Mouse (Mus musculus): ENCODE data around the gene Ddx21.
"Not testable (repeated sequence)": the region's sequence is repeated elsewhere in the genome, so short reads cannot be mapped to it uniquely, and the experiment has no call there.

The Ddx21 gene

DNA sequence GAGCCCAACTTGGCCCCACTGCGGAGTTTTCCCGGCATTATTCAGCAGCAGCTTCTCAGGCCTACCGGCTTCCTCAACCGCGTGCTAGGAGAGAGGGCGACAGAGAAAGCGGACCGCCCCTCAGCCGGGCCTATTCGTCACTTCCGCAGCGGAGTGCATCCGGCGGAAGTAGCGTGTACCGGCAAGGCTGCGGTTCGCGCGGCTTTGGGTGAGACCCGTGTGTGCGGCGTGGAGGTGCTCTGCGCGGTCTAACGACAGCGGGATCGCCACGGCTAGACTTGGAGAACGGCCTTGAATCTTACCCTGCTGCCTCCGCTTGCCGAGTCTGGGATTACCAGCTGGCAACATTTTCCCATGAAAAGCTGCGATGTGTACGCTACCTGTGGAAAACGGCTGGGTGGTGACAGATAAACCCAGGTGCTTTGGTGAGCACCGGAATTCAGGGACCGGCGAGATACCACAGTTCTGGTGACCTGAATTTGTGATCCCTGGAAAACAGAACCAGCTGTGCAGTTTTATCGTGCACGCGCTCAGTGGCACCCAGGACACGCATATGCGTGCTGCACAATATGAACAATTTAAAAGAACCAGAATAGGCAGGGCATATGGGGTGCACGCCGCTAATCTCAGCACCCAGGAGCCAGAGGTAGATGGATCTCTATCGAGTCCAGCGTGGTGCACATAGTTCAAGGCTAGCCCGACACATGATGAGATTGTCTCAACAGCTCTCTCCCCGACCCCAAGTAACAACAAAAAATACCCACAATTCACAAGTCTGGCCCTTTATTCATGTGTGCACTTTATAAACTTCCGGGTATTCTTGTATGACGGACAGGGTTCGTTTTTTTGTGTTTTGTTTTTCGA, at the start of gene Ddx21:
Gene Ddx21, minus strand, starts transcription at position 105 of the 864 bp plus-strand sequence.
- peak; percentile 84 to 90 for DNase-seq (ENCODE audit: low spot score in 2 of 2)

DNA sequence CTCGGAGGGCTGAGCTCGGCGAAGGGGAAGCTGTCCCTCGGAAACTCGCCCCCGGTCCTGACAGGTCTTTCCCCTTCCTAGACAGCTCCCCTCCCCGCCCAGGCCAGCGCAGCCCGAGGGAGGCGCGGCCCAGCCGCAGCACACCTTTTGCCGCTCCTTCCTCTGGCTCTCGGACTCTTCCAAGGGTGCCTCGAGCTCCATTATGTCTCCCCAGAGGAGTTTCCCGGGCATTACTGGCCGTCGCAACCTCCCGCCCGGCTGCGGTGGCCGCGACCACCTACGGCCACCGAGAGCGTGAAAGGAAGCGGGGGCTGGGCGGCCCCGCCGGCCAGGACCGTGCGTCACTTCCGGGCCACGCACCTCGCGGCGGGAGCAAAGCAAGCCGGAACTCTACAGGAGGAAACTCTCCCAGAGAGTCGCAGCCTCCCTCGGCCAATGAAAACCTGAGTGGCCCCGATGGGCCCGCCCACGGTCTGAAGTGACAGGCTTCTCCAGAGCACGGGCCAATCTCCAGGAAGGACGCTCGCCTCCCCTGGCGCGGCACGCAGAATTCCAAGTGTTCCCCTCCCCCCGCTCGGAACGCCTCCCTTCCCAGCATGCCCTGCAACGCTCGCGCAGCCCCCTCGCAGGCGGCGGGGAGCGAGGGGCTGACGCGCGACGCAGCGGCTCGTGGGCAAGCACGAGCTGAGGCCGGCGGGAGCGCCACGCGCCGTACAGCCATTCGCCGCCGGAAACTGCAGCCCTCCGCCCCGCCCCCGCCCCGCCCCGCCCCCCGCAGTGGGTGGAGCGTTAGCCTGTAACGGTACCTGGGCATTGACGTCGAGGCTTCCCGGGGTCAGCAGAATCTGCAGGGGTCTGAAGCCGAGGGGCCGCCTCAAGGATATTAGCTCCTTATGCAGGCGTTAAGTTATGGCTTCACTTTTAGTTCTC, 49.1 kb upstream of the Ddx21 start, which contains the start of gene Ddx50:
Gene Ddx50, minus strand, starts transcription at position 338 of the 930 bp plus-strand sequence.
- peak; percentile 100 for DNase-seq (ENCODE audit: low spot score in 2 of 2)

DNA sequence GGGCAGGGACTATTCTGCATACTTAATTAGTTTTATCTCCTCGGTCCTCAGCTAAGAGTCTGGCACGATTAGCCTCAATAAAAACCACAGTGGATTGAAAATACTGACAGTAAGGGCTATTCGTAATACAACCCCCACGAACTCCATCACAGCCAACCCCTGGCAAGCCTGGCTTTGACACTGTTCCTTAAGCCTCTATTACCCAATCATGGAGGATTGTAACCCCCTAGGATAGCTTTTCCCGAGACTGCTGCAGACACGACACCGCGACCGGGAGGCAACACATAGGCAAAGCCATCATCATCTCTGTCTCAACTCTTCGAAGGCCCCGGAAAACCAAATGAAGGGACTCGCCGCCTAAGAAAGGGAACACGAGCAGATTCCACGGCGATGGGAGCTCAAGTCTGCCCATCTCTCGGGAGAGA, 48.3 kb upstream of the Ddx21 start:
- no peak for DNase-seq (ENCODE audit: low spot score in 2 of 2)

DNA sequence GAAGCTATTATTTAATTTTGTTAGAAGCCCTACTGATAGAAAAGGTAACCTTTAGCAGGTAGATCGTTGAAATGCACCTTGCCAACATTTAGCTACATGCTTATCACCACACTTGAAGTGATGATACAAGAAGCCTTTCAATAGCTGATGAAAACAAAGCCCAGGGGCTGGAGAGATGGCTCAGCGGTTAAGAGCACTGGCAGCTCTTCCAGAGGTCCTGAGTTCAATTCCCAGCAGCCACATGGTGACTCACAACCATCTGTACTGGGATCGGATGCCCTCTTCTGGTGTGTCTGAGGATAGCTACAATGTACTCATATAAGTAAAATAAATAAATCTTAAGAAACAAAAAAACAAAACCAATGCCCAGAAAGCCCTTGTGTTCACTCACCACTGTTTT, 2.1 kb upstream of the Ddx21 start:
- DNase-seq (ENCODE audit: low spot score in 2 of 2): no peak

DNA sequence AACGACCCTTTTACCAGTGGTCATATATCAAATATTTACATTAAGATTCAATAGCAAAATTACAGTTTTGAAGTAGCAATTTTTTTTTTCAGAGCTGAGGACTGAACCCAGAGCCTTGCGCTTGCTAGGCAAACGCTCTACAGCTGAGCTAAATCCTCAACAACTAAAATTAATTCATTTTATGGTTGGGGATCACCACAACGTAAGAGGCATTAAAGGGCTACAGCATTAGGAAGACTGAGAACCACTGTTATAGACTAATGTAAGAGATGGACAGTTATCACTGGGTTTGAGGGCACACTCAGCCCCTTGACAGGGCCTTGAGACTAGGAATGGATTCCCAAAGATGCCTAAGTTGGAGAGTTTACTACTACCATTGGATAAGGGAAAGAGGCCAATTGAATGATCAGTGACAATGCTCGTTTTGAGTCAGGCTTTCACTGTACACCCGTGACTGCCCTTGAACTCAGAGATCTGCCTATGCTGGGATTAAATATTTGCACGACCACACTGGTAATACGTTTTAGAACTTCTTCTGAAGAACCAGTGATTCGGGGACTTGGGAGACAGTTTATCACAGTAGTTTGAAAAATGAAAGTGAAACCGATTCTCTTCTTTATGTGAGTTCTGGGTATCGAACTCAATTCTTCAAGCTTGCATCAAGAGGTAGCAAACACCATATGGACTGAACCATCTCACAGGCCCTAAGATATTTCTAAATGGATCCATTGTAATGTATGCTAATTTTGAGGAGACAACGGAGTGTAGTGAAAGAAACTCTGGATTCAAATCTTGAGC, 1.4 kb upstream of the Ddx21 start:
- no peak for DNase-seq (ENCODE audit: low spot score in 2 of 2)

DNA sequence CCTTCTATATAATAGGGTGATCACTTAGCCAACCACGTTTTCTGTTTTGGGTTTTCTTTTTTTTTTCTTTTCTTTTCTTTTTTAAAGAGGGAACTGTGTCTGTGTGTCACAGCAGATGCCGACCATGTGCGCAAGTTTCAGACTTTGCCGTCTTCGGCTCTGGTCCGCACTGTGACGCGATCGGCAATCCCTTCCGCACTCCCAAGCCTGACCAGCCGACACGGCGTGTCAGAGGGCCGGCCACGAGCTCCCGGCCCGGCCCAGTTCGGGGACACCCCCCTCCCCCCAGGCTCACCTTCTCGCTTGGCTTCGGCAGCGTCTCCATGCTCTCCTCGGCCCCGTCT, 276 bp downstream of the Ddx21 start:
- no peak for DNase-seq (ENCODE audit: low spot score in 2 of 2)

DNA sequence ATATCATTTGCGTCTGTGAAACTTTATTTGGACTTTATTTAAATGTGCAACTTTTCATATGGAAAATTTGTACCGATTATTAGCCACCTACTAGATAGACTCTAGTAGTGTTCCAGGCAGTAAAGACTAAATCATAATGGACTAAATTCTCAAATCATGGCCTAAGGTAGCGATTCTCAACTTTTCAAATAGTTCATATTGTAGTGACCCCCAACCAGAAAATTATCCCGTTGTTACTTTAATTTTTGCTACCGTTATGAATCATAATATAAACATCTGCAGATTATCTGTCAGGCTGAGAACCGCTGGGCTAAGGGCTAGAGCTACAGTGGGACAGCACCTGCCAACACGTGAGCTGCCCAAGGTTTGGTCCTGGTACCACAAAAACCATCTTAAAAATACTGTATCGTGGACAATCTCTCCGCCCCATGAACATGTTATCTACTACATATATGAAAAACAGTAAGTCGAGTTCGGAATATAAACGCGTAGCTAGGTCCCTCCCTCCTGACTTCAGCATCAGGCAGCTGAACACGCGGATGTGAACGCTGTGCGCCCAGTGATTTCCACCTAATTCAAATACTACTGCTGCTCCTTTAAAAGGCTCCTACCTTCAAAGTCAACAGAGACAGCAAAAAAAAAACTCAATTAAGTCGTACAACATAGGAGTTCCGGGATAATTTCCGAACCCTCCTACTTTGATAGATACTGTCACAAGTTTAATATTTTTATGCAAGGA, 859 bp downstream of the Ddx21 start:
- no peak for DNase-seq (ENCODE audit: low spot score in 2 of 2)

DNA sequence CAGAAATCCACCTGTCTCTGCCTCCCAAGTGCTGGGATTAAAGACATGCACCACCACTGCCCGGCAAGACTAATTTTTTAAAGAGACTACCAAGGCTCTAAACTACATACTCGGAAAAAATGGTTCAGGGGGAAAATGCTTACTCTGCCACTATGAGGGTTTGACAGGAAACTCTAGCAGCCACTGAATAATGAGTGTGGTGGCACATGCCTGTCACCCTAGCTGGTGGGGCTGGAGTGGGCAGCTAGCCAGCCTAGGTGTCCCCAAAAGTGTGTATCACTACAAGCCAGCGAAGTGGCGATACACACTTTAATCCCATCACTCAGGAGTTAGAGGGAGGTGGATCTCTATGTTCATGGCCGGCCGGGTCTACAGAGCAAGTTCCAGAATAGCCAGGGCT, 2.0 kb downstream of the Ddx21 start:
- DNase-seq (ENCODE audit: low spot score in 2 of 2): no peak

DNA sequence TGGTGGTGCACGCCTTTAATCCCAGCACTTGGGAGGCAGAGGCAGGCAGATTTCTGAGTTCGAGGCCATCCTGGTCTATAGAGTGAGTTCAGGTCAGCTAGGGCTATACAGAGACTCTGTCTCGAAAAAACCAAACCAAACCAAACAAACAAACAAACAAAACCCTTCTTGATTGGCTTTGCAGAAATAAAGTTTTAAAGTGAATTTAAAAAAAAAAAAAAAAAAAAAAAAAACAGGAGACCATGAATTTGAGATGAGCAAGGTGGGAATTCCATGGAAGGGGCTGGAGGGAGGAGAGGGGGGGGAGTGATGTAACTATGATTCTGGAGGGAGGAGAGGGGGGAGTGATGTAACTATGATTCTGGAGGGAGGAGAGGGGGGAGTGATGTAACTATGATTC, 2.8 kb downstream of the Ddx21 start:
- not testable (repeated sequence) for DNase-seq (ENCODE audit: low spot score in 2 of 2)

DNA sequence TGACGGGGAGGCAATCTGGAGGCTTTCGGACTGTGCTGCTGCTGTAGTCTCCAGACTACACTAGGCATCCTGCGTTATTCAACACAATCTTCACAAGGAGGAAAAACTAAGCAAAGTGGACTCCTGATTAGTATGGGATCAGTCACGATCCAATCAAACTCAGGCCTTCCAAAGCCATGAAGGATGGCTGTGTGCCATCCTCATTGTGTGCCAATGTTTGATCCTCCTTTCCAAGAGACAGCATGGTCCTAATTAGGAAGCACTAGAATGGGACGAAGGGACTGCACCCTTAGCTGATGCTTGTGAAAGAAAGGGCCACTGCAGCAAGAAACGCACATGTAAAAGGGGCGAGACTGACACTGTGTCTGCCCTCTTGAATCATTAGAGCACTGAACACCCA, 9.6 kb downstream of the Ddx21 start:
- DNase-seq (ENCODE audit: low spot score in 2 of 2): no peak

DNA sequence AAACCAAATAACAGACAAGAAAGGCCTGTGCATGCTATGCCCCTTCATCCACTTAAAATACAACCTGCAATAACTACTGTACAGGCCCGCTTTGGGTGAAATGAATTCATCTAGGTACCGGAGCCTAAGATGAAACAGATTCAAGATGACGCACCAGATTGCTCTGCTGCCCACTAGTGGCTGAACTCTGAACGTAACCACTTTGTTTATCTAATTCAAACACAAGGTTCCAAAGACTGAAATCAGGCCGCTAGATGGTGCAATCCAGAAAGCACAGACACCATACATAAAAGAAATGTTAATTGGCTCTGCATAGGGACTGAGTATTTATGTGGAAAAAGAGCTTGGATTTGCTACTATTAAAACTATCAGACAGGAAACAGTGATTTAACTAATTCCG, 11.9 kb downstream of the Ddx21 start:
- peak; percentile 86 for DNase-seq (ENCODE audit: low spot score in 2 of 2)

DNA sequence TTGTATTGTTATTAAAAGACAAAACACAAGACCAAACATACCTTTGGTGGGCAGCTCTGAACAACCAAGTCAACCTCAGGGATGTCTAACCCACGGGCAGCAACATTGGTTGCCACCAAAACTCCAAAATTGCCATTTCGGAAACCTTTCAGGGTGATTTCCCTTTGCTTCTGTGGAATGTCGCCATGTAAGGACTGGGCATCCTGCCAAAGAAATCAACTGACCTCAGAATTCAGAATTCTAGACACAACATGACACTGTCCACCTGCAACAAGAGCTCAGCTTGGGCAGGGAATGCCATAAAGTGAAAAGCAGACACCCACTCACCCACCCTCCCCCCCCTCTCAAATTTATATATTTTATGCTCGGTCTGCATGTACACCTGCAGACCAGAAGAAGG, 13.5 kb downstream of the Ddx21 start:
- no peak for DNase-seq (ENCODE audit: low spot score in 2 of 2)

DNA sequence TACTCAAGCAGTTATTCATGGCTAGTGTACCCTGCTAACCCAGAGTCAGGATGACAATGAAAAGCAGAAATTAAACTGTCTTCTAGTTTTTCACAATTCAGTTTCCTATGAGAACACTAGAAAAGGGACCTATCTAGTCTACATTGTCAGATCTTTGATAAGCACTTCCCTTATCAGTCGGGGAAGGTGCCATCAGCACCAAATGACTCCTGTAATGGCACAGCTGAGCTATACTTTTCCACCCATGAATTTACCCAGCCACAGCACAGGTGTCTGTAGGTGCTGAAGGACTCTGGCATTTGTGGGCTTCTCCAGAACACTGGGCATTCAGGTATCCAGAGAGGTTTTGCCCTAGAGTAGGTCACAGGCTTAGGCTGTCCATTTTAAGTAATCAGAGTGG, 18.8 kb downstream of the Ddx21 start:
- no peak for DNase-seq (ENCODE audit: low spot score in 2 of 2)

DNA sequence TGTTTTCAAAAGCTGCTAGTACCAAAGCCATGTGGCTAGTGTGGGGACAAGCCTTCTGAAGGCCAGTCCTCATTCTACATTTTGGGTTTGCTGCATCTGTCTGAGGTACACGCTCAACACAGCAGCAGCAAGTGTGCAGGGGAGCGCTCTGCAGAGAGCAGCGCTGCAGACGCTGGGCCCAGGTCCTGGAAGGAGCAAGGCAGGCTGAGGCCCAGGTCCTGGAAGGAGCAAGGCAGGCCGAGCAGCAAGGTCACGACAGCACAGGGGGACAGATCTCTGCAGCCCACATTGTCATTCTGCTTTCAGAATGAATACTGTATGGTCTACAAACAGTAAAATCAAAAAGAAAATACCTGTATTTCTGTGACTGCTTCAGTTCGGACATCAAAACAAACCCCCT, 19.4 kb downstream of the Ddx21 start:
- no peak for DNase-seq (ENCODE audit: low spot score in 2 of 2)

DNA sequence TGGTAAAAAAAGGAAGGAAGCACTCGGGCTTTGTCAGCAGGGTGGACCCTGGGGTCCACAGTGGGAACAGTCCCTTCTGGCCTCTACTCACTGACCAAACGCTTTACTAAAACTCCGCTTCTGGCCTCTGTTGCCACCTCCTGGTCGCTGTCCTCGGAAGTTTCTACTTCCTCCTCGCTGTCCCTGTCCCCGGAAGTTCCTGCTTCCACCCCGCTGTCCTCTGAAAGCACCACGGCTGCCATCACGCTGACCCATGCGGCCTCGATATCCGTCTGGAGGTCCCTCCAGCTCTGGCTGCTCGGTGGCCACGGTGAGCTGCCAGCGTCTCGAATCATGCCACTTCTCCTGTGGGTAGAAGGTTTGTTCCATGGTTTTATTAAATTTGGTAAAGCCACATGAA, 19.8 kb downstream of the Ddx21 start:
- no peak for DNase-seq (ENCODE audit: low spot score in 2 of 2)

DNA sequence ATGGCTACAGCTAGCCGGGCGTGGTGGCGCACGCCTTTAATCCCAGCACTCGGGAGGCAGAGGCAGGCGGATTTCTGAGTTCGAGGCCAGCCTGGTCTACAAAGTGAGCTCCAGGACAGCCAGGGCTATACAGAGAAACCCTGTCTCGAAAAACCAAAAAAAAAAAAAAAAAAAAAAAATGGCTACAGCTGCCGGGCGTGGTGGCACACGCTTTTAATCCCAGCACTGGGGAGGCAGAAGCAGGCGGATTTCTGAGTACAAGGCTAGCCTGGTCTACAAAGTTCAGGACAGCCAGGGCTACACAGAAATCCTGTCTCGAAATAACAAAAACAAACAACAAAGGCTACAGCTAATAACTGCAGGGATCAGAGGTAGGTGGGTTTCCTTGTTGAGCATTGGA, 23.0 kb downstream of the Ddx21 start:
- not testable (repeated sequence) for DNase-seq (ENCODE audit: low spot score in 2 of 2)

DNA sequence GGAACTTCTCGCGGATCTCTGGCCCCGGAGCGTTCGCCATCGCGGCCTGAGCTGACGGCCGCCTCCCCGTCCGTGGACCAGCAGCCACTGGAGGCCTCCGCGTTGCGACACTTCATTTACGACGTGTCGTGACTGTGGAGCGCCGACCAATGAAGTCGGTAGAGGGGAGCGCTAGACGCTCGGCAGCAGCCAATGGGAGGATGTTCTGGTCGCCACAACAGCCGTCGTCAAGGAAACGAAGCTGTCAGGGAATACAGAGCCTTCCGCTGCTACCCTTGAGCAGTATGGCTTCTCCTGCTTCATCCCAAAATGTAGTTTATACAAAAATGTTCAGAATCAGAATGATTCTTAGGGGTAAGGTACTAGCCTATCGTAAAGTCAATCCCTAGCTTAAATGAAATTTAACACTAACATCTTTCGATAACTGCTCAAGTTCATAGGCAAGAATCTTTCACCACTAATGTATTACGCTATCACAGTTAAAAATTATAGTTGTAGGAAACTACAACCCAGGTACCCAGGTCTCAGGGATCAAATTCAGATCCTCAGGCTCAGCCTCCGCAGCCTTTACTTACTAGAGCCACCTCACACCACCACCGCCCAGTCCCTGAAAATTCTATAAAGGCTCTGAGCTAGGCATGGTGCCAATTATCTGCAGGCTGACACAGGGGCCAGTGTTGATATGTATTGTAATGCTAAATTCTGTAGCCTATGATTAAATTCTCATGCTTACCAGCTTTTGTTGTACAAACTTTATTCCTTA, 23.6 kb downstream of the Ddx21 start, which contains the start of gene Kif1bp:
Gene Kif1bp, minus strand, starts transcription at position 120 of the 763 bp plus-strand sequence.
- DNase-seq (ENCODE audit: low spot score in 2 of 2): peak; percentile 97 to 98

DNA sequence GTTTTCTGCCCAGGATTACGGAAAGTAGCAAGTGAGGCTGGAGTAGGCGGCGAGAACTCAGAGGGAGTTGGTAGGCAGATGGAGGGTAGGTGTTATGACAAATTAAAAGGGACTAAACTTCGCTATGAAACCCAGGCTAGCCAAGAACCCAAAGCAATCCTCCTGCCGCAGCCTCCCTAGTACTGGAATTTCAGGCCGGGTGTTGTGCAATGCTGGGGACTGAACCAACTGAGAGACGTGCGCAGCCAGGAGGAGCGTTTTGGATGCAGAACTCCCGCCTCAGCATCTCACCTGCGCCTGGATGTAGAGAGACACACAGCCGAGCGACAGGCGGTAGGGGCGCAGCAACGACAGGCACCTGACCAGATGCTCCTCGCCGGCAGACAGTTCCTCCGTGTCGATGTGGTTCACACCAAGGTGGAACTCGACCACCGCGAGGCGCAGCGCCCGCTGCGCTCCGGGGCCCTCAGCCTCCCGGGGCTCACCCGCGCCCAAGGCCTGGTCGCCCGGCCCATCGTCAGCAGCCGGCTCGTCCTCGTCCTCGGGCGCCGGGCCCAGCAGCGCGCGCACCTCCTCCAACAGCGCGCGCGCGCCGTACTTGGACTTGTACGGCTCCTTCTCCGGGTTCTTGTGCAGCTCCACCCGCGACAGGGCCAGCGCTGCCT, 24.3 kb downstream of the Ddx21 start:
- peak; percentile 11 to 51 for DNase-seq (ENCODE audit: low spot score in 2 of 2)

DNA sequence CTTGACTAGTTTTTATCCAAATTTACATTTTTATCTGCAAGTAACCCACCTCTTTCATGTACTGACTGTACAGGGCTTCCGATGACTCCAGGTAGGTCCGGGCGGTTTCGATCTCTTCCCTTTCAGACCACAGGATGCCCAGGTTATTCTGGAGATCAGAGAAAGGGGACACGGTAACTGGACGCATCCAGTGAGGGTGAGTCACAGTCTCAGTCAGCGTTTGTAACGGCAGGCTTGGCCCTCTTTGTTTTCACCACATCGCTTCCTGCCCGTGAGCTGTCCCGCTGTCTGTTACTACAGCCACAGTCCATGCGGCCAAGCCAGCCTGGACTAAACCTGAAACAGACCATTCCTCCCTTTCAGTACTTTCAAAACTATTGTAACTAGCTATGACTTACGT, 27.1 kb downstream of the Ddx21 start:
- DNase-seq (ENCODE audit: low spot score in 2 of 2): no peak

Measured in right cerebral cortex, postnatal 36 days (tissue).